In genomic region chr7:4470275-4471178, GRCm38 (mm10) we compare ENCODE assay signal across 8 mouse cellular contexts. TPM values are rescaled to one million over a fixed set of nuclear protein-coding genes. Genes with fewer than 3 reads are reported as not detected.
DNase-seq lines count a peak whose midpoint lies in the region; ATAC-seq and TF ChIP-seq lines count a peak whose summit lies in the region.

No protein-coding gene starts in this region.

- H3K27me3 ChIP-seq in intestine, embryonic 15.5 days (replicated peaks) = peaks cover 29% of the 10 kb centered on the region
- H3K27me3 ChIP-seq in limb, embryonic 12.5 days = peaks cover 63% of the 10 kb centered on the region
- peaks cover 37% of the 10 kb centered on the region for H3K27me3 ChIP-seq in midbrain, embryonic 11.5 days (ENCODE audit: control insufficient read depth, insufficient read depth, low read length)
- H3K27me3 ChIP-seq in stomach, postnatal 0 days (ENCODE audit: control insufficient read depth, insufficient read depth, low read length) = no peaks in the 10 kb centered on the region

- H3K9me3 ChIP-seq in intestine, embryonic 15.5 days = no peaks in the 10 kb centered on the region
- H3K9me3 ChIP-seq in limb, embryonic 12.5 days = no peaks in the 10 kb centered on the region
- no peaks in the 10 kb centered on the region for H3K9me3 ChIP-seq in midbrain, embryonic 11.5 days (ENCODE audit: control insufficient read depth, low read length)
- no peaks in the 10 kb centered on the region for H3K9me3 ChIP-seq in stomach, postnatal 0 days (ENCODE audit: control insufficient read depth, low read length)

- no peak for TF ChIP-seq POLR2A in cortical plate, adult 2 months (IDR thresholded peaks at IDR 0.05; ENCODE audit: extremely low read depth, insufficient read depth, low read length)

- 4% methylated on average over 35 of the region's 35 CpGs for WGBS in intestine, embryonic 15.5 days
- WGBS in limb, embryonic 12.5 days = 3% methylated on average over 35 of the region's 35 CpGs
- 4% methylated on average over 35 of the region's 35 CpGs for WGBS in midbrain, embryonic 11.5 days
- WGBS in stomach, postnatal 0 days = 4% methylated on average over 34 of the region's 35 CpGs

- no peaks in the 10 kb centered on the region for H3K36me3 ChIP-seq in intestine, embryonic 15.5 days
- H3K36me3 ChIP-seq in limb, embryonic 12.5 days = no peaks in the 10 kb centered on the region
- no peaks in the 10 kb centered on the region for H3K36me3 ChIP-seq in midbrain, embryonic 11.5 days (ENCODE audit: control insufficient read depth, insufficient read depth, low read length)
- no peaks in the 10 kb centered on the region; the same call in 1 of the 2 replicates for H3K36me3 ChIP-seq in stomach, postnatal 0 days (ENCODE audit: control insufficient read depth, insufficient read depth, low read length)

- DNase-seq in cerebellum, adult 11-12 months = peak; percentile 69
- no peak for DNase-seq in cerebellum, adult 8-10 months
- DNase-seq in heart, adult 11 months = peak; percentile 97
- peak; percentile 96 for DNase-seq in midbrain, embryonic 11.5 days (ENCODE audit: low spot score, missing footprints)
- DNase-seq in stomach, postnatal 0 days (ENCODE audit: low spot score) = peak; percentile 88

- peak overlapping the region; percentile 87 for H3K4me2 ChIP-seq in intestine, embryonic 15.5 days (replicated peaks)
- H3K4me2 ChIP-seq in limb, embryonic 12.5 days = peak overlapping the region; percentile 68
- H3K4me2 ChIP-seq in midbrain, embryonic 11.5 days = peak overlapping the region; percentile 49
- H3K4me2 ChIP-seq in stomach, postnatal 0 days (replicated peaks; ENCODE audit: low read depth) = peak overlapping the region; percentile 74

- ATAC-seq in intestine, embryonic 15.5 days = peak; percentile 80
- peak; percentile 52 for ATAC-seq in limb, embryonic 12.5 days (ENCODE audit: insufficient number of reproducible peaks, insufficient read depth, low FRiP score, low TSS enrichment, low read depth)
- ATAC-seq in midbrain, embryonic 11.5 days (ENCODE audit: low FRiP score) = peak; percentile 61
- peak; percentile 65 for ATAC-seq in stomach, postnatal 0 days (ENCODE audit: low FRiP score, low TSS enrichment)

- peak overlapping the region; percentile 54 for H3K4me3 ChIP-seq in cortical plate, adult 2 months (ENCODE audit: insufficient read depth, low read length)
- H3K4me3 ChIP-seq in intestine, embryonic 15.5 days (replicated peaks) = peak overlapping the region; percentile 37
- H3K4me3 ChIP-seq in limb, embryonic 12.5 days (replicated peaks) = peak overlapping the region; percentile 40
- peak overlapping the region; percentile 24 for H3K4me3 ChIP-seq in midbrain, embryonic 11.5 days (ENCODE audit: low read depth, low read length)
- peak overlapping the region; percentile 45 for H3K4me3 ChIP-seq in stomach, postnatal 0 days (ENCODE audit: low read depth, low read length)

- peak overlapping the region; percentile 33; the same call in 1 of the 2 replicates for H3K9ac ChIP-seq in intestine, embryonic 15.5 days
- peak overlapping the region; percentile 44 for H3K9ac ChIP-seq in limb, embryonic 12.5 days (replicated peaks)
- peak overlapping the region; percentile 44 for H3K9ac ChIP-seq in midbrain, embryonic 11.5 days (ENCODE audit: low read length)
- peak overlapping the region; percentile 45 for H3K9ac ChIP-seq in stomach, postnatal 0 days (ENCODE audit: low read length)

- no peaks in the 10 kb centered on the region for H3K4me1 ChIP-seq in cortical plate, adult 2 months (ENCODE audit: control insufficient read depth, insufficient read depth, low read length)
- H3K4me1 ChIP-seq in intestine, embryonic 15.5 days (replicated peaks) = peaks cover 11% of the 10 kb centered on the region; the same call in 1 of the 2 replicates
- peaks cover 6% of the 10 kb centered on the region; the same call in 1 of the 2 replicates for H3K4me1 ChIP-seq in limb, embryonic 12.5 days (replicated peaks)
- peaks cover 6% of the 10 kb centered on the region; the same call in 1 of the 2 replicates for H3K4me1 ChIP-seq in midbrain, embryonic 11.5 days (ENCODE audit: control insufficient read depth, insufficient read depth, low read length)
- no peaks in the 10 kb centered on the region for H3K4me1 ChIP-seq in stomach, postnatal 0 days (replicated peaks; ENCODE audit: control insufficient read depth, insufficient read depth)

- TF ChIP-seq EP300 in stomach, postnatal 0 days (optimal IDR thresholded peaks at IDR 0.05) = no peak

- TF ChIP-seq CTCF in cortical plate, adult 2 months (IDR thresholded peaks at IDR 0.05; ENCODE audit: extremely low read depth, insufficient read depth, low read length) = no peak
- TF ChIP-seq CTCF in stomach, postnatal 0 days (IDR thresholded peaks at IDR 0.05; ENCODE audit: low read depth) = no peak

- no peak overlapping the region for H3K27ac ChIP-seq in cortical plate, adult 2 months (ENCODE audit: insufficient read depth, low read length)
- no peak overlapping the region for H3K27ac ChIP-seq in intestine, embryonic 15.5 days
- H3K27ac ChIP-seq in limb, embryonic 12.5 days = no peak overlapping the region
- no peak overlapping the region for H3K27ac ChIP-seq in midbrain, embryonic 11.5 days (ENCODE audit: low read depth, low read length)
- no peak overlapping the region for H3K27ac ChIP-seq in stomach, postnatal 0 days (replicated peaks)

RNA-seq across cellular contexts. Expression of gene Eps8l1, which starts 10.1 kb away (rescaled TPM):
- 15.0 and 16.7 TPM in 2 replicates for polyA plus RNA-seq in cortical plate, adult 2 months (2012; rRNA removed)
- 3.4 and 3.9 TPM in 2 replicates for polyA plus RNA-seq in intestine, embryonic 15.5 days (2015; fragmentation: Nextera tagmentation; extraction: Ambion mirVana)
- 6.2 and 6.4 TPM in 2 replicates for polyA plus RNA-seq in limb, embryonic 12.5 days (2016; fragmentation: Nextera tagmentation; extraction: Ambion mirVana)
- polyA plus RNA-seq in midbrain, embryonic 11.5 days (2014; fragmentation: Nextera tagmentation; extraction: Ambion mirVana) = 3.1 and 3.8 TPM in 2 replicates
- polyA plus RNA-seq in stomach, postnatal 0 days (2015; fragmentation: Nextera tagmentation; extraction: Ambion mirVana) = 25.2 and 33.3 TPM in 2 replicates

RNA-seq across cellular contexts. Expression of gene Rdh13, which starts 25.1 kb away (rescaled TPM):
- 22.8 and 26.1 TPM in 2 replicates for polyA plus RNA-seq in cortical plate, adult 2 months (2012; rRNA removed)
- 28.7 and 28.9 TPM in 2 replicates for polyA plus RNA-seq in intestine, embryonic 15.5 days (2015; fragmentation: Nextera tagmentation; extraction: Ambion mirVana)
- polyA plus RNA-seq in limb, embryonic 12.5 days (2016; fragmentation: Nextera tagmentation; extraction: Ambion mirVana) = 29.7 and 29.8 TPM in 2 replicates
- 30.6 and 30.9 TPM in 2 replicates for polyA plus RNA-seq in midbrain, embryonic 11.5 days (2014; fragmentation: Nextera tagmentation; extraction: Ambion mirVana)
- polyA plus RNA-seq in stomach, postnatal 0 days (2015; fragmentation: Nextera tagmentation; extraction: Ambion mirVana) = 29.0 and 30.0 TPM in 2 replicates

RNA-seq across cellular contexts. Expression of gene Ppp1r12c, which starts 31.0 kb away (rescaled TPM):
- polyA plus RNA-seq in cortical plate, adult 2 months (2012; rRNA removed) = 105 and 107 TPM in 2 replicates
- polyA plus RNA-seq in intestine, embryonic 15.5 days (2015; fragmentation: Nextera tagmentation; extraction: Ambion mirVana) = 42.4 and 45.8 TPM in 2 replicates
- polyA plus RNA-seq in limb, embryonic 12.5 days (2016; fragmentation: Nextera tagmentation; extraction: Ambion mirVana) = 65.3 and 70.3 TPM in 2 replicates
- 28.4 and 32.7 TPM in 2 replicates for polyA plus RNA-seq in midbrain, embryonic 11.5 days (2014; fragmentation: Nextera tagmentation; extraction: Ambion mirVana)
- 39.5 and 44.4 TPM in 2 replicates for polyA plus RNA-seq in stomach, postnatal 0 days (2015; fragmentation: Nextera tagmentation; extraction: Ambion mirVana)

RNA-seq across cellular contexts. Expression of gene Tnnt1, which starts 45.7 kb away (rescaled TPM):
- 9.6 and 10.1 TPM in 2 replicates for polyA plus RNA-seq in cortical plate, adult 2 months (2012; rRNA removed)
- 21.3 and 27.1 TPM in 2 replicates for polyA plus RNA-seq in intestine, embryonic 15.5 days (2015; fragmentation: Nextera tagmentation; extraction: Ambion mirVana)
- polyA plus RNA-seq in limb, embryonic 12.5 days (2016; fragmentation: Nextera tagmentation; extraction: Ambion mirVana) = 186 and 195 TPM in 2 replicates
- polyA plus RNA-seq in midbrain, embryonic 11.5 days (2014; fragmentation: Nextera tagmentation; extraction: Ambion mirVana) = 6.6 and 8.1 TPM in 2 replicates
- 15.5 and 16.5 TPM in 2 replicates for polyA plus RNA-seq in stomach, postnatal 0 days (2015; fragmentation: Nextera tagmentation; extraction: Ambion mirVana)

RNA-seq across cellular contexts. Expression of gene Tnni3, which starts 53.5 kb away (rescaled TPM):
- polyA plus RNA-seq in cortical plate, adult 2 months (2012; rRNA removed) = 1.3 and 1.9 TPM in 2 replicates
- polyA plus RNA-seq in intestine, embryonic 15.5 days (2015; fragmentation: Nextera tagmentation; extraction: Ambion mirVana) = 2.2 and 3.0 TPM in 2 replicates
- 4.3 and 5.7 TPM in 2 replicates for polyA plus RNA-seq in limb, embryonic 12.5 days (2016; fragmentation: Nextera tagmentation; extraction: Ambion mirVana)
- polyA plus RNA-seq in midbrain, embryonic 11.5 days (2014; fragmentation: Nextera tagmentation; extraction: Ambion mirVana) = 0.97 and 1.7 TPM in 2 replicates
- 24.4 and 30.4 TPM in 2 replicates for polyA plus RNA-seq in stomach, postnatal 0 days (2015; fragmentation: Nextera tagmentation; extraction: Ambion mirVana)
